Mouse (Mus musculus) heart, embryonic 10.5 days (tissue): ENCODE measurements at regions not wholly inside any gene's neighbourhood (a gene's known extent, or its start where the extent isn't known, plus 50 kb on each side); places are given as distances from the start of the nearest gene placed in this dataset.
A peak's percentile ranks its signal among the peaks of the same experiment; 100 is the strongest.

Experiments used
- DNase-seq: peaks from one replicate; pipeline ENCODE4 v3.0.0-alpha.2; 2017; ENCODE audit warnings: low spot score
- H3K27ac ChIP-seq: fragments of 300-500 bp; sonication (generic); 2 replicates; pipeline ENCODE4 v1.5.1; 2016; ENCODE audit warnings: mild to moderate bottlenecking
- H3K27me3 ChIP-seq: fragments of 300-500 bp; sonication (generic); 2 replicates; pipeline ENCODE4 v1.6.1; 2016; ENCODE audit warnings: mild to moderate bottlenecking; ENCODE audit not compliant: poor library complexity, insufficient read depth, severe bottlenecking
- H3K36me3 ChIP-seq: fragments of 300-500 bp; sonication (generic); 2 replicates; pipeline ENCODE4 v1.6.1; 2016; ENCODE audit warnings: mild to moderate bottlenecking, moderate library complexity
- H3K4me1 ChIP-seq: fragments of 300-500 bp; sonication (generic); 2 replicates; pipeline ENCODE4 v1.6.1; 2016; ENCODE audit warnings: mild to moderate bottlenecking
- H3K4me3 ChIP-seq: fragments of 300-500 bp; sonication (generic); 2 replicates; pipeline ENCODE4 v1.5.1; 2016; ENCODE audit warnings: mild to moderate bottlenecking, moderate library complexity
- H3K9me3 ChIP-seq: fragments of 300-500 bp; sonication (generic); 2 replicates; pipeline ENCODE4 v1.6.1; 2016; ENCODE audit warnings: mild to moderate bottlenecking, moderate library complexity
- WGBS: fragments of 180-500 bp; shearing (Covaris S2); methylation state at CpG from one replicate; pipeline ENCODE4 v1.1.7; 2016; 5-methylcytosine and 5-hydroxymethylcytosine counted together

DNA sequence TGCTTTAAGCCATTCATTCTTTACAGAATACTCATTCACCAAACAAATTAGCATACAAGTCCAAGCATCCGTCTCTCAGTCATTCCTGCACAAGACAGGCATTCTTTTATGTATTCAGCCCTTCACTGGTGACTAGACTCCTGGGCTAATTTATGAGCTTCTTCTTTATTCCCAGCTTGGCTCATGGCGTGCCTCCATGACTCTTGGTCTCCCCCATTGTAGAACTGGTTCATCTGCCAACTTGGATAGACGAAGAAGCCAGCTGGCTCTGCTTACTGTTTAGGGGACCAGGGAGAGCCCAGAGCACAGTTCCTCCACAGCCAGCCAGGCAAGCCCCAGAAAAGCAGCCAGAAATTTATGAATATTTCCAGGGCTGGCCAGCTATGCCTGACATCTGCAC is 421.2 kb upstream of the N6amt1 start:
- no peak for DNase-seq
- Histone ChIP-seq H3K9me3 (no peaks in the 10 kb centered on the region), H3K4me3 (no peak overlapping the region), H3K36me3 (no peaks in the 10 kb centered on the region), H3K4me1 (no peaks in the 10 kb centered on the region), H3K27me3 (no peaks in the 10 kb centered on the region), H3K27ac (no peak overlapping the region)
- 83% methylated on average over 3 of the region's 3 CpGs for WGBS

DNA sequence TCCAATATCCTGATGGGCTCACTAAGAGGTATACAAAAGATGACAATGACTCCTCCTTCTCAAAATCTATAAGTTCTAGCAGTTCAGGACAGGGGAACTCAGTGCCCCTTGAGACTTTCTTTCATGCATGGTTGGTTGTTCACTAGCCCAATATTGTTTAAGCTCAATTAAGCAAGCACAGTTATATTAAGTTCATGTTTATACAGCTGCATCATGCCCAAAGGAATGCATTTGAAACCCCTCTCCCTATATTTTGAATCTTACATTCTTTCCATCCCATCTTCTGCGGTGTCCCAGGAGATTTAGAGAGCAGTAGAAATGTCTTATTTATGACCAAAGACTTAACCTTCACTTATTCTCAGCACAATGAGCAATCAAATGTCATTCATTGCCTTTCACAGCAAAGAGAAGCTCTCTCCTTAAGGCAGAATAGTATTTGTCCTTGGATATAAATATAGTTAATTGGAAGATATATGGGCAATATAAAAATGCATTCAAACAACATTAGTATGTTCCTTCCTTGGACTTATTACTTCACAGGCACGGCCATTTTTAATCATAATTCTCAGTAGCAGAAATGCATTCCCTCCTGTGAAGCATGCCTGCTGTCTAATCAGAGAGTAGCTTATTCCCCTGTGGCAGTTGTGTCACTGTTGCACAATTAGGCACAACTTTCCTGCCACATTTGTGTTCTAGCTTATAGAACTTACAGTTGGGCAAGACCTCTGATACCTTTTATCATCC is 455.8 kb upstream of the N6amt1 start:
- Histone ChIP-seq H3K36me3 (no peaks in the 10 kb centered on the region), H3K27me3 (no peaks in the 10 kb centered on the region), H3K4me1 (peaks cover 7% of the 10 kb centered on the region; the same call in 1 of the 2 replicates), H3K4me3 (no peak overlapping the region), H3K27ac (no peak overlapping the region), H3K9me3 (no peaks in the 10 kb centered on the region)
- DNase-seq: no peak
- WGBS: 81% methylated on average over 2 of the region's 2 CpGs

DNA sequence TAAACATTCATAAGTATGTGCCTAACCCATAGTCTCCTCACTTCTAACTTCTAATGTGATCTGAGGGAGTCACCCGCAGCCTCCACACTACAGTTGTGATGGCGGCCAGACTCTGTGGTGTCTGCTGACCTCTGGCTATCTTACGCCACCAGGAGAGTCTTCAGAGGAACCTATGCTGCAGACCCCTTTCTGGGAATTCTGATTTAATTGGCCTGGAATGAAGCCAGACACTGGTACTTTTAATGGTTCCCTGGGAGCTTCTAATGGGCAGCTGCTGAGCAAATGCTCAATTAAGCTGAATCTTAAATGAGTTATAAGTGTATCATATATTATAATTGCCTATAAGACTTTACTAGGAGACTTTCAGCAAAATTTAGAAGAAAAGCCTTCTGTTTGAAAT is 459.0 kb upstream of the N6amt1 start:
- DNase-seq: no peak
- H3K36me3 ChIP-seq: no peaks in the 10 kb centered on the region
- WGBS: 91% methylated on average over 3 of the region's 3 CpGs

DNA sequence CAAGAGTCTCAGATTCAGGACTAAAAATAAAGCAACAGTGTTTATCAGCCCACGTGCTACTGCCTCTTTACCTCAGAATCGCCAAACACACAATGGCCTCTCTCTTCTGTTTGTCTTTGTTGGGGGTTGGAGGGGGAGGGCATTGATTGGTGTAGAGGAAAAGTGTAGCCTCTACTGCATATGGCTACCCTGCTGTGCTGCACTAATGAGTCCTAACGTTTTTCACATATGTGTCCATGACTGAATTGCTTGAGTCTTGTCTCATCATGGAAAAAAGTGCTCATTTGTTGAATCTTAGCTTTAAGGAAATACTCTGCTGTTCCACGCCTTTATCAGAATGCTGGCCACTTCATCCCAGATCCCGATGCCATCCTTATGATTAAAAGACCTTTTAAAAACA is 459.7 kb upstream of the N6amt1 start:
- 42% methylated on average over 5 of the region's 5 CpGs for WGBS
- Histone ChIP-seq H3K27ac (no peak overlapping the region), H3K36me3 (no peaks in the 10 kb centered on the region)

More for the DNA sequence above, 459.0 kb upstream of the N6amt1 start:
- Histone ChIP-seq H3K4me3 (no peak overlapping the region), H3K9me3 (no peaks in the 10 kb centered on the region), H3K4me1 (peaks cover 7% of the 10 kb centered on the region; the same call in 1 of the 2 replicates), H3K27me3 (no peaks in the 10 kb centered on the region), H3K27ac (no peak overlapping the region)

DNA sequence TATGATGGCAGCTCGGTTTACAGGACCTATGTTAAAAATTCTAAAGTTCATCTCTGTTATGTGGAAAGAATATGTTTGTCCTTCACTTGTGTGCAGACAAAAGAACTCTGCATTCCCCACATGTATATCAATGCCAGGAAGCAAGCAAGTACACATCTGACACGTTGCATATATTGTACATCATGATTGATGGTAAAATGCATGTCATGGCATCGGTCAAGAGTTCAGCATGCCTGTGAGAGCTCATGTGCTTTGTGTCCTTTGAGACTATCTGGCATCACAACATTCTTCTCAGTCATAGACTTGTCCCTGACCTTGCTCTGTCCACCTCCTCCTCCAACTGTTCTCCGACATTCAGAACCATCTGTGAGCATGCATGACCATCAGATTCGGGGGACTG is 465.6 kb upstream of the N6amt1 start:
- 73% methylated on average over 5 of the region's 5 CpGs for WGBS
- H3K9me3 ChIP-seq: no peaks in the 10 kb centered on the region
- no peak overlapping the region for H3K4me3 ChIP-seq
- no peaks in the 10 kb centered on the region for H3K27me3 ChIP-seq
- no peaks in the 10 kb centered on the region for H3K4me1 ChIP-seq
- no peaks in the 10 kb centered on the region for H3K36me3 ChIP-seq
- DNase-seq: no peak
- H3K27ac ChIP-seq: no peak overlapping the region

More for the DNA sequence above, 459.7 kb upstream of the N6amt1 start:
- H3K4me3 ChIP-seq: no peak overlapping the region
- DNase-seq: no peak
- H3K4me1 ChIP-seq: peaks cover 7% of the 10 kb centered on the region; the same call in 1 of the 2 replicates
- H3K27me3 ChIP-seq: no peaks in the 10 kb centered on the region
- no peaks in the 10 kb centered on the region for H3K9me3 ChIP-seq

DNA sequence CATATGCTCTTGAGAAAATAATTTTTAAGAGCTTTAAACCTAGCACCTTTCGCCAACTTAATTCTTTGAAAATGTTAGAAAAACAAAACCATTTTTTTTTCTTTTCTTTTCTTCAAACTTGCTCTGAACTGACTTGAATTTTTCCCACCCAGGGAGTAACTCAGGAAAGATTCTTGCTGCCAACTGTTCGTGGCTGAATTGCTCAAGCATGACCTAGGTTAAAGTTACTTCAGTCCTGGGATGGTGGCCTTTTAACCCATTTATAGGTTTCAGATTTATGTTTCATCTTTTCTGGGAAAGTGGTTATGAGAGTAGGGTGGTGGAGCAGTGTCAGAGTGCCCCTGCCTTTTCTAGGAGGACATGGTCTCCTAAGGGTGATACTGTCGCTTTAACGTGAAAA is 466.4 kb upstream of the N6amt1 start:
- no peak for DNase-seq
- Histone ChIP-seq H3K9me3 (no peaks in the 10 kb centered on the region), H3K4me3 (no peak overlapping the region), H3K36me3 (no peaks in the 10 kb centered on the region), H3K4me1 (no peaks in the 10 kb centered on the region), H3K27me3 (no peaks in the 10 kb centered on the region), H3K27ac (no peak overlapping the region)
- WGBS: 84% methylated on average over 4 of the region's 4 CpGs

DNA sequence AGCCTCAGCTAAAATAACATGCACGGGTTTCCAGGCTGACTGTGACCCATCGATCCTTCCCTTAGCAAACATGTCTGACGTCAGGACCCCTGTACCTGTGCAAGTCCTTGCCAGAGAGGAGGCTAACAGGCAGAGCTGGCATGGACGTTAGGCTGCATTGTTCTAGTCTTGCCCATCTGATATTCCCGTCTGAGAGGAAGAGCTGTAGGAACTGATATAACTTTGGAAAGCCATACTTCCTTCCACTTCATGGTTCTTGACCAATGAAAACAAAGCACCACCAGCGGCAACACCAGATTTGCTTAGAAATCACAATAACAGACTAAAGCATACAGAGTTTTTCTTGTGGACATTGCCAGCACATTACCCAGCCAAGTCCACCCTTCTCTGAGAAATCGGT is 470.1 kb upstream of the N6amt1 start:
- WGBS: 67% methylated on average over 7 of the region's 7 CpGs

DNA sequence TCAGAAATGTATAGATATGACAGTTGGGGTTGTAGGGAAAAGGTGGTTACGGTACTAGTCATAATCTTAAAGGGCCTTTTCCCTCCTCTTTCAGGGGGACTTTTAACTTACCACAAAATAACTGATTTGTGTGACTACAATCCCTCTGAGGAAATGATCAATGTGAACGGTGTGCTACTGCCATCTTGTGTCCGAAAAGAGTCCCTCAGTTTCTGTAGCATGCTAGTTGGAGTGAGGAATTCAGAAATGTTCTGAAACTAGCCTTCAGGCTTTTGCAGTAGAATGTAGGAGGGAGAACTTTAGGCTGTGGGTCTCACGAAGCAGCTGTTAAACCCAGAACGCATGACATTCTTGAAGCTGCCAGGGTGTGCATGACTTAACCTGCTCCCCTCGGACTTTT is 471.5 kb upstream of the N6amt1 start:
- Histone ChIP-seq H3K27ac (peak overlapping the region; percentile 25; the same call in 1 of the 2 replicates), H3K9me3 (no peaks in the 10 kb centered on the region), H3K4me3 (no peak overlapping the region), H3K27me3 (no peaks in the 10 kb centered on the region), H3K36me3 (no peaks in the 10 kb centered on the region), H3K4me1 (no peaks in the 10 kb centered on the region)
- WGBS: 28% methylated on average over 6 of the region's 6 CpGs
- DNase-seq: peak; percentile 80

More for the DNA sequence above, 470.1 kb upstream of the N6amt1 start:
- H3K4me1 ChIP-seq: no peaks in the 10 kb centered on the region
- H3K36me3 ChIP-seq: no peaks in the 10 kb centered on the region
- H3K4me3 ChIP-seq: no peak overlapping the region
- DNase-seq: no peak
- H3K27me3 ChIP-seq: no peaks in the 10 kb centered on the region
- H3K9me3 ChIP-seq: no peaks in the 10 kb centered on the region
- no peak overlapping the region for H3K27ac ChIP-seq

DNA sequence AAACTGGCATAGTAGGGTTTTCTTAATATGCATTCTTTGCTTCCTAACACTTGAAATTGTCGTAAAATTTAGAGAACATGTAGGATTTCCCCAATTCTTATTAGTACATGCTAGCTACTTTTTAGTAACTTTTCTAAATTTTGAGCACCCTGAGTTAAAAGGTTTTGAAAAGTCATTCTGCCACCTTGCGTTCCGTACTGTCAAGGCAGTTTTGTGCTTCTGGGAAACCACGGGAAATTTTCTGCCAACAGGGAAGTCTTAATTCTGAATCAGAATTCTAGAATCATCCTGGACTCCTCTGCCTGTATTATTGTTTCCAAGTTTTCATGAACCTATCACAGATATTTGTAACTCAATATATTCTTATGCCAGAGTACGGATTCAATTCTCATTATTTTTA is 472.4 kb upstream of the N6amt1 start:
- 77% methylated on average over 5 of the region's 5 CpGs for WGBS
- Histone ChIP-seq H3K27ac (no peak overlapping the region), H3K4me1 (no peaks in the 10 kb centered on the region), H3K36me3 (no peaks in the 10 kb centered on the region), H3K9me3 (no peaks in the 10 kb centered on the region), H3K4me3 (no peak overlapping the region), H3K27me3 (no peaks in the 10 kb centered on the region)
- no peak for DNase-seq

DNA sequence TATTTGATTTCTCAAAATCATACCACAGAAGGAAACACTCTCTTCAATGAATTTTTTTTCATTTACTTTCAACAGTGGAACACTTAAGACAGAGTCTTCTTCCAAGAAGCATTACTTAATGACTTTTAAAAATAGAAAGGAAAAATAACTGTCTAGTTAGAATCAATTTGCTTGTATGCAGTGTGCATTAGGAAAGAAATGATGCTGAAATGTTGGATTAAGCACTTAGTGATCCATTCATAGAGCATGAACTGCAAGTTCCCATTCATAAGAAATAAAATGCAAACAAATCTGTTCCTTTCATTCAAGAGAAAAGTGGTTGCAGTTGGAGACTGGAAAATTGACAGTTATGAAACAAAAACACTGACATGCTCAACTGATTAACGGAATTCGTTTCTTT is 493.2 kb upstream of the N6amt1 start:
- H3K27ac ChIP-seq: no peak overlapping the region

DNA sequence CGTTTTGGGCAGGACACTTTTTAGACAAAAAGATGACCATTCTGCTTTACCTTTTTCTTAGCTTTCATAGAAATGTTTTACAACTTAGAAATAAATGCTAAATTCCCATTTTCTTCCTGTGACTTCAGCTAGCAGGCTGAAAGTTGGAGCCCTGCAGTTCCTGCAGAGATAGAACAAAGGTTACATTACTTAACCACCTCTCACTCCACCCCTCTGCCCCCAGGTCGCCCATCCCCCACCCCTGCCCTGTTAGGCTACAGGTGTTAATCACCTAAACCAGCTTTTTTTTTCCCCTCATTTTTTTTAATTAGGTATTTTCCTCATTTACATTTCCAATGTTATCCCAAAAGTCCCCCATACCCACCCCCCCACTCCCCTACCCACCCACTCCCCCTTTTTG is 498.1 kb upstream of the N6amt1 start:
- no peaks in the 10 kb centered on the region for H3K27me3 ChIP-seq
- WGBS: 61% methylated on average over 2 of the region's 2 CpGs
- H3K27ac ChIP-seq: no peak overlapping the region
- no peaks in the 10 kb centered on the region for H3K4me1 ChIP-seq
- no peaks in the 10 kb centered on the region for H3K9me3 ChIP-seq
- no peak for DNase-seq
- H3K36me3 ChIP-seq: no peaks in the 10 kb centered on the region
- no peak overlapping the region for H3K4me3 ChIP-seq

More for the DNA sequence above, 493.2 kb upstream of the N6amt1 start:
- DNase-seq: no peak
- Histone ChIP-seq H3K9me3 (no peaks in the 10 kb centered on the region), H3K4me3 (no peak overlapping the region), H3K36me3 (no peaks in the 10 kb centered on the region), H3K27me3 (no peaks in the 10 kb centered on the region), H3K4me1 (no peaks in the 10 kb centered on the region)
- 88% methylated on average over 2 of the region's 2 CpGs for WGBS

DNA sequence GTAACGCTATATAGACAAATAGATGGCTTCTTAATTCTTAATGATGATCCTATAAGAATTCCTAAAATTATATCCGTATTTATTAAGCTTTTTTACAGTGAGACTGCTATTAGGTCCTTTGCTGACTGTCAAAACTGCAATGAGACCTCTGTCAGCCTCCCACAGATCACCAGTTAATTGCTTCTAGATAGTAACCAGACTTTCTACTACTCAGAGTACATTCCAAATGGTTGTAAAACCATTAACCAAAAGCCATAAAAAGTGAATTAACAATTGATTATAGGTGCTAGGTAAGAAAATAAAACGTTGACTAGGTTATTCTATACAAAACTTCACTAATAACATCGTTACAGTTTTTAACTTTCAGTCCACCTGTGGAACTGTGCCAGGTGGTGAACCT is 498.7 kb upstream of the N6amt1 start:
- H3K9me3 ChIP-seq: no peaks in the 10 kb centered on the region
- H3K4me3 ChIP-seq: no peak overlapping the region
- no peaks in the 10 kb centered on the region for H3K36me3 ChIP-seq
- no peaks in the 10 kb centered on the region for H3K4me1 ChIP-seq
- H3K27me3 ChIP-seq: no peaks in the 10 kb centered on the region
- no peak for DNase-seq
- 78% methylated on average over 4 of the region's 4 CpGs for WGBS
- no peak overlapping the region for H3K27ac ChIP-seq

DNA sequence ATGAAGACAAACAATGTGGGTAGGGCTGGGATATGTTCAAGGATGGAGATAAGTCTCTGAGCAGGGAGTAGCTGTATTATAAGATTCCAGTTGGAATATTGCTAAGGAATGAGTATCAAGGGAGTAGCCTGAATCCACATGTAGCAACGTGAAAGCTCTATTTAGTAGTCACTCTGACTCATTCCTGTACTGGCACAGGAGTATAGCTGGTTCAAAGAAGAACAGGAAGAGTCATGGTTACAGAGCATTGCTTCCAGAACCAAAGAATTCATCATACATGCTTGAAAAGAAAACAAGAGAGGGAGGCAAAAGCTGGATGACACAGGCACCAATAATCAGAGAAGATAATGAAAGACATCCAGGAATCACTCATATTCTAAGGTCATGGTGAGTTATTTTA is 500.6 kb upstream of the N6amt1 start:
- WGBS: 62% methylated on average over 1 of the region's 1 CpGs
- Histone ChIP-seq H3K4me3 (no peak overlapping the region), H3K27ac (no peak overlapping the region), H3K27me3 (no peaks in the 10 kb centered on the region), H3K9me3 (no peaks in the 10 kb centered on the region), H3K36me3 (no peaks in the 10 kb centered on the region), H3K4me1 (no peaks in the 10 kb centered on the region)
- DNase-seq: no peak
